Mouse (Mus musculus) stomach, embryonic 14.5 days (tissue): ENCODE data around the gene Rnf157. TPM values are rescaled to one million over a fixed set of nuclear protein-coding genes. Genes with fewer than 3 reads are reported as not detected.
A peak's percentile ranks its signal among the peaks of the same experiment; 100 is the strongest.
"Not testable (repeated sequence)": the region's sequence is repeated elsewhere in the genome, so short reads cannot be mapped to it uniquely, and the experiment has no call there.

ENCODE experiments used
- ATAC-seq: fragments of 200-750 bp; cut with Nextera tagmentation; 2 replicates; pipeline ENCODE4 v1.8.0; 2017; ENCODE audit warnings: low read depth, moderate TSS enrichment; ENCODE audit not compliant: insufficient number of reproducible peaks, insufficient read depth, low FRiP score
- H3K27ac ChIP-seq: fragments of 300-500 bp; sonication (generic); 2 replicates; pipeline ENCODE4 v1.5.1; 2014; ENCODE audit warnings: mild to moderate bottlenecking, low read length, moderate library complexity, mixed read lengths
- H3K27me3 ChIP-seq: fragments of 300-500 bp; sonication (generic); 2 replicates; pipeline ENCODE4 v1.6.1; 2014; ENCODE audit warnings: low read length, control low read depth, mixed read lengths; ENCODE audit not compliant: control insufficient read depth, insufficient read depth
- H3K36me3 ChIP-seq: fragments of 300-500 bp; sonication (generic); 2 replicates; pipeline ENCODE4 v1.6.1; 2014; ENCODE audit warnings: mild to moderate bottlenecking, control low read depth, low read length, moderate library complexity, mixed read lengths; ENCODE audit not compliant: control insufficient read depth, insufficient read depth
- H3K4me1 ChIP-seq: fragments of 300-500 bp; sonication (generic); 2 replicates; pipeline ENCODE4 v1.6.1; 2014; ENCODE audit warnings: low read length, control low read depth, mixed read lengths; ENCODE audit not compliant: control insufficient read depth, insufficient read depth
- H3K4me2 ChIP-seq: fragments of 300-500 bp; sonication (generic); replicated peaks from 2 replicates; pipeline ENCODE4 v1.6.1; 2014; ENCODE audit warnings: low read depth, low read length, control low read depth
- H3K4me3 ChIP-seq: fragments of 300-500 bp; sonication (generic); 2 replicates; pipeline ENCODE4 v1.5.1; 2014; ENCODE audit warnings: low read depth, low read length, control low read depth
- H3K9ac ChIP-seq: fragments of 300-500 bp; sonication (generic); replicated peaks from 2 replicates; pipeline ENCODE4 v1.6.1; 2014; ENCODE audit warnings: low read depth, mild to moderate bottlenecking, control low read depth, low read length, moderate library complexity, mixed read lengths
- H3K9me3 ChIP-seq: fragments of 300-500 bp; sonication (generic); 2 replicates; pipeline ENCODE4 v1.6.1; 2016; ENCODE audit warnings: low read depth, low read length, control low read depth; ENCODE audit not compliant: control insufficient read depth
- WGBS: fragments of 180-500 bp; shearing (Covaris S2); extraction: QIAGEN DNeasy Blood & Tissue Kit; methylation state at CpG from one replicate; pipeline ENCODE4 v1.1.7; 2014; 5-methylcytosine and 5-hydroxymethylcytosine counted together
- polyA plus RNA-seq: library from polyadenylated mRNA; unstranded; fragments of >200 nt; fragmentation: Nextera tagmentation; extraction: Ambion mirVana; gene quantifications from 2 replicates; pipeline ENCODE4 v1.2.1, GENCODE M21; 2014

The Rnf157 gene
- polyA plus RNA-seq, 1 experiment from 2014 or later, result 12.8 TPM

- Histone ChIP-seq H3K4me3 (no peak overlapping the region), H3K4me1 (no peaks in the 10 kb centered on the region), H3K27ac (no peak overlapping the region), H3K4me2 (no peak overlapping the region), H3K9ac (no peak overlapping the region), H3K36me3 (no peaks in the 10 kb centered on the region), H3K27me3 (no peaks in the 10 kb centered on the region), H3K9me3 (no peaks in the 10 kb centered on the region)
- WGBS, result 24% methylated on average over 9 of the region's 9 CpGs
- 0 out of 2 replicates have a peak, but pooled peaks have one; percentile 65 for ATAC-seq
Measured at GRCm38 (mm10) chr11:116368116-116368515, 44.7 kb downstream of the Rnf157 start.

GRCm38 (mm10) chr11:116366647-116367046 lies 46.2 kb downstream of the Rnf157 start:
- ATAC-seq, result no peak
- no peak overlapping the region for H3K4me2 ChIP-seq
- 85% methylated on average over 1 of the region's 1 CpGs for WGBS

DNA sequence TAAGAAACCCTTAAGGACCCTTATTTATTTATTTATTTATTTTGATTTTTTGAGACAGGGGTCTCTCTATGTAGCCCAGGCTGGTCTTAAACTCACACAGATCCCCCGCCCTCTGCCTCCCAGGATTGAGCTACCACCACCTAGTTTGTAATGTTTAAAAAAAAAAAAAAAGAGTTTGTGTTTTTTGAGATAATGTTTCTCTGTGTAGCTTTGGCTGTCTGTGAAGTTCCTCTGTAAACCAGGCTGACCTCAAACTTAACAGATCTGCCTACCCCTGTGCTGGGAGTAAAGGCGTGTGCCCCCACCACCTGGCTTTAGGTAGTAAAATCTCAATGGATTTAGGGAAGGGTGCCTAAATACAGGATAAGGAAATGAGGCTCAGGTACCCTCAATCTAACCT lies 46.7 kb downstream of the Rnf157 start:
- 82% methylated on average over 2 of the region's 2 CpGs for WGBS
- Histone ChIP-seq H3K4me3 (no peak overlapping the region), H3K9ac (no peak overlapping the region), H3K9me3 (no peaks in the 10 kb centered on the region), H3K4me2 (no peak overlapping the region), H3K27me3 (no peaks in the 10 kb centered on the region), H3K36me3 (no peaks in the 10 kb centered on the region), H3K27ac (no peak overlapping the region), H3K4me1 (no peaks in the 10 kb centered on the region)
- ATAC-seq, result no peak

More at GRCm38 (mm10) chr11:116366647-116367046, 46.2 kb downstream of the Rnf157 start:
- Histone ChIP-seq H3K4me3 (no peak overlapping the region), H3K27me3 (no peaks in the 10 kb centered on the region), H3K9me3 (no peaks in the 10 kb centered on the region), H3K9ac (no peak overlapping the region), H3K4me1 (no peaks in the 10 kb centered on the region), H3K27ac (no peak overlapping the region), H3K36me3 (no peaks in the 10 kb centered on the region)

DNA sequence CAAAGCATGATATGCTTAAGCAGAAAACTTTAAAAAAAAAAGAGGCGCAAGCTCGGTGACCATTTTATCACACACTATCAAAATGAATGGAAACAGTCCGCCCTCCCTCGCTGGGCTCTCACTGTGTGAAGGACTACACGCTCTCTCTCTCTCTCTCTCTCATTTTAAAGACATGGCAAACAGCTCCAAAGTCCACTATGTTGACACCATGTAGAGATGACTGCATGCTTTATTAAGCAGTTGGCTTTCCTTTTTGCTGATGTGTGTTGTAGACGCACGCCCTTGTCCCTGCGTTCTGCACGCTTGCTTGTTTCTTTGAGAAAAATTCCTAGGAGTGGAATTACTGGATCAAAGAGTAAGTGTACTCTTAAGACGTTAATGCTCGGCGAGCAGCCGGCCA lies 47.4 kb downstream of the Rnf157 start:
- no peaks in the 10 kb centered on the region for H3K36me3 ChIP-seq
- no peaks in the 10 kb centered on the region for H3K27me3 ChIP-seq
- H3K4me3 ChIP-seq, result no peak overlapping the region
- no peak overlapping the region for H3K4me2 ChIP-seq
- 59% methylated on average over 13 of the region's 13 CpGs for WGBS
- H3K4me1 ChIP-seq, result no peaks in the 10 kb centered on the region
- no peak overlapping the region for H3K27ac ChIP-seq
- ATAC-seq, result no peak
- no peaks in the 10 kb centered on the region for H3K9me3 ChIP-seq
- H3K9ac ChIP-seq, result no peak overlapping the region

DNA sequence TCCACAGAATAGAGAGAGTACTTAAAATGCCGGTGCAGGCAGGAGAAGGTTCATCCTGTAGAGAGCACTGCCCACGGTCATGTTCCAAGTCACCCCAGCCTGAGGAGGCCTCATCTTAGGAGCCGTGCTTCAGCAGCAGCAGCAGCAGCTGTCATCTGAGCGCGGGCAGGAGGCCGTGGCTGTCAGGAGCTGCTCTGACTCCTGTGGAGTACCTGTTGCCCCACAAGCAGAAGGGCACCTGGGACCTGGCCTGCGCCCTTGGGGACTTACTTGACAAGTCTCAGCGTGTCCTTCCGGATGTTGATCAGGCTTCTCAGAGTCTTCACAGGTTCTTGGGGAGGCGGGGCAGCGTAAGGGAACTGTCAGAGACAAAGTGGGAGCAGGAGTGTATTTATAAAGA lies 50.8 kb downstream of the Rnf157 start:
- Histone ChIP-seq H3K9me3 (no peaks in the 10 kb centered on the region), H3K4me2 (no peak overlapping the region), H3K4me3 (no peak overlapping the region), H3K4me1 (no peaks in the 10 kb centered on the region), H3K36me3 (0 out of 2 replicates have a peak, but pooled peaks cover 2% of the 10 kb centered on the region), H3K9ac (no peak overlapping the region), H3K27ac (no peak overlapping the region), H3K27me3 (no peaks in the 10 kb centered on the region)
- no peak for ATAC-seq
- WGBS, result 59% methylated on average over 11 of the region's 11 CpGs

DNA sequence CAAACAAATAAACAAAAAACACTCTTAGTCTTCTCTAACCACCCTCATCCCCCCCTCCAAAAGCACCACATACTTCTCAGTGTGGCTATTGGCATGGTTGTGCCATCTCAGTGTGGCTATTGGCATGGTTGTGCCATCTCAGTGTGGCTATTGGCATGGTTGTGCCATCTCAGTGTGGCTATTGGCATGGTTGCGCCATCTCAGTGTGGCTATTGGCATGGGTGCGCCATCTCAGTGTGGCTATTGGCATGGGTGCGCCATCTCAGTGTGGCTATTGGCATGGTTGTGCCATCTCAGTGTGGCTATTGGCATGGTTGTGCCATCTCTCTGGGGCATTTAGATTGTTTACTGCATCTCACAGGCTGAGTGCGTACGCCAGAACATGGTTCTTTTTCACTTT lies 51.9 kb downstream of the Rnf157 start:
- H3K4me3 ChIP-seq, H3K9me3 ChIP-seq, H3K9ac ChIP-seq, H3K36me3 ChIP-seq, H3K4me2 ChIP-seq, H3K4me1 ChIP-seq, H3K27ac ChIP-seq, ATAC-seq, H3K27me3 ChIP-seq: not testable (repeated sequence)
- 98% methylated on average over 5 of the region's 5 CpGs for WGBS

DNA sequence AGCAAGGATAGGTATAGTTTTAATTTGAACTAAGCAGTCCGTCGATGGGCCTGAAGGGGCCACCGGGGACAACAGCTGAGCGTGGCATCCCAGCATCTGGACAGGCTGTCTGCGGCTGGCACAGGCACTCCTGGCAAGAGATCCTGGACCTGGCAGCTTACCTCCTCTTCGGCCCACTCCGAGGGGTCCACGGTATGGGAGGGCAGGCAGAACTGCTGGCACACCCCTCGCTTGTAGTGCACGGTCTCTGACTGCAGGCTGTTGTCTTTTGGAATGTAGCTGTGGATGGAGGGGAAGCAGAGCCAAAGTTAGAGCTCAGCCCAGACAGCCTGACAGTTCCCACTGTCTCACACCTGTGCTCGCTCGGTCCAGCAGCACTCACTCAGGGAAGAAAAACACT lies 53.2 kb downstream of the Rnf157 start:
- no peak overlapping the region for H3K4me2 ChIP-seq
- no peaks in the 10 kb centered on the region for H3K9me3 ChIP-seq
- H3K36me3 ChIP-seq, result peaks cover 17% of the 10 kb centered on the region
- WGBS, result 58% methylated on average over 12 of the region's 12 CpGs
- no peaks in the 10 kb centered on the region for H3K4me1 ChIP-seq
- no peaks in the 10 kb centered on the region for H3K27me3 ChIP-seq
- no peak overlapping the region for H3K9ac ChIP-seq
- no peak overlapping the region for H3K4me3 ChIP-seq
- no peak for ATAC-seq
- H3K27ac ChIP-seq, result no peak overlapping the region

DNA sequence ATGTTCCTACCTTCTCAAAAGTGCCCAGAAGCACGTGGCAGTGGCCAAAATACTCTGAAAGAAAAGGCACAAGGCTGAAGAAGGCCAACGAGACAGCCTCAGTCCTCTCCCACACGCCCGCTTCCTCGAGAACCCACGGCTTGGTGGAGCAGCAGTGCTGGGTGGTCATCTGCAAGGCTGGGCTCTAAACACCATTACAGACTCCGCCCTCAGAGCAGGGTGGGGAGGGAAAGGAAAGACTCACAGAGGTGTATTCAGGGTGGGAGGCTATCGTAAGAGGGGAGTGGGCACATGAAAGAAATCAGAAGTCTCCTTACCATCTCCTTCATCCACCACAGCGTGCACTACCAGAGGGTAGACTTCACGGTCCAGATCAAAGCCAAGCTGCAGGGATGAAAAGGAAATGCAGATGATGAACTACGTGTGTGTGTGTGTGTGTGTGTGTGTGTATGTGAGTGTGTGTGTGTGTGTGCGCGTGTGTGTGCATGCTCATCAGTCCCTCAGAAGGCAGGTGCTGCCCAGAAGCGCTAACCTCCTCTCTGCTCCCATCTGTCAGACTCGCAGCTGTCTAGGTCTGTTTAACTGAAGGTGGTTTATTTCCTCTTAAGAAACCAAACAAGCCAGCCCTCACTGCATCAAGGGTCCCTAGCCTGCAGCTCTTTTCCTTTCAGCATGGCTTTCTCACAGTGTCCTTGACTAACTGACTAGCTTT lies 53.8 kb downstream of the Rnf157 start:
- H3K4me2 ChIP-seq, result no peak overlapping the region
- no peak overlapping the region for H3K4me3 ChIP-seq
- no peak overlapping the region for H3K9ac ChIP-seq
- ATAC-seq, result no peak
- no peaks in the 10 kb centered on the region for H3K4me1 ChIP-seq
- WGBS, result 46% methylated on average over 15 of the region's 15 CpGs
- H3K9me3 ChIP-seq, result no peaks in the 10 kb centered on the region
- peaks cover 17% of the 10 kb centered on the region for H3K36me3 ChIP-seq
- H3K27me3 ChIP-seq, result no peaks in the 10 kb centered on the region
- H3K27ac ChIP-seq, result no peak overlapping the region

DNA sequence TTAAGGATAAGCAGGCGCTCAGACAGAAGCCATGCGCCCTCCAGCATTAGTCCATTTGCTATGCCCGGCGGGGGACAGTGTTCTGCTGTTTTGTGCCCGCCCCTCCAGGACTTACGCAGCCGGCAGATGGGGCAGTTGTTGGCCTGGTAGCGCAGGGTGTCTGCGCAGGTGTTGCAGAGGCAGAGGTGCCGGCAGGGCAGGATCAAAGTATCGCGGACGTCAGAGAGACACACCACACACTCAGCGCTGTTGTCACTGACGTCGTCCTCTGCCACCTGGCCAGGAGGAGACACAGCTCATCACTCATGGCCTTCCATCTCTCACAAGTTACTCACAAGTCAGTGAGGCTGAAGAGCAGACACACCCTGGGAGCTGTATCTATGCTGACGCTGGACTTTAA lies 58.3 kb downstream of the Rnf157 start:
- Histone ChIP-seq H3K4me2 (no peak overlapping the region), H3K4me1 (no peaks in the 10 kb centered on the region), H3K36me3 (peaks cover 15% of the 10 kb centered on the region), H3K4me3 (no peak overlapping the region), H3K27ac (no peak overlapping the region), H3K9me3 (no peaks in the 10 kb centered on the region), H3K9ac (no peak overlapping the region), H3K27me3 (no peaks in the 10 kb centered on the region)
- no peak for ATAC-seq
- 55% methylated on average over 17 of the region's 17 CpGs for WGBS
